Mouse (Mus musculus): ENCODE measurements around the gene Sec22c. TPM values are rescaled to one million over a fixed set of nuclear protein-coding genes. Genes with fewer than 3 reads are reported as not detected.

Gene Sec22c
- polyA plus RNA-seq, 1 experiment from 2014 or later: 20.5 TPM

DNA sequence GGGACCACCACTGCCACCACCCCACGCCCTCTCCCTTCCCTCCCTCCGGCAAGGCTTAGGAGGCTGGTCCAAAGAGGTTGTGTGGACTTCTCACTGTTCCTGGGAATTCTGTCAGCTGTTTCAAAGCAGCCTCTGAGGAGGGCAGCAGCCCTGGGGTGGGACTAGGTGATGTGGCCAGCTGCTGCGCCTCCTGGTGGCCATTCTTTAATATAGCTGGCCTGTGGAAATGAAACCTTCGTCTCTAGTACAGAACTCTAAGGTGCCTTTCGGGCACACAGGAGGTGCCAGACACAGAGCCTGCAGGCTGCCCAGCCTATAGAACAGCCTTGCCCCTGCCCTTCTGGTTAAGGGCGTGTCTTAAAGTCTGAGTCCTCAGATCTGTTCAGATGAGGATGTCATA is 25.7 kb downstream of the Sec22c start:
- Histone ChIP-seq H3K9me3 (replicated peaks; ENCODE audit: control insufficient read depth, low read length) (no peaks in the 10 kb centered on the region), H3K4me3 (ENCODE audit: low read depth, low read length) (no peak overlapping the region), H3K9ac (ENCODE audit: low read length) (no peak overlapping the region), H3K4me2 (ENCODE audit: low read length) (no peak overlapping the region), H3K36me3 (ENCODE audit: control insufficient read depth, insufficient read depth, low read length) (peaks cover 34% of the 10 kb centered on the region), H3K27ac (ENCODE audit: low read depth, low read length) (no peak overlapping the region), H3K4me1 (ENCODE audit: control insufficient read depth, insufficient read depth, low read length) (no peaks in the 10 kb centered on the region; the same call in 1 of the 2 replicates), H3K27me3 (replicated peaks; ENCODE audit: control insufficient read depth, insufficient read depth, low read length) (no peaks in the 10 kb centered on the region)
- peak; percentile 79 for ATAC-seq
- 17% methylated on average over 6 of the region's 6 CpGs for WGBS
- peak; percentile 73 for DNase-seq (ENCODE audit: low spot score)

DNA sequence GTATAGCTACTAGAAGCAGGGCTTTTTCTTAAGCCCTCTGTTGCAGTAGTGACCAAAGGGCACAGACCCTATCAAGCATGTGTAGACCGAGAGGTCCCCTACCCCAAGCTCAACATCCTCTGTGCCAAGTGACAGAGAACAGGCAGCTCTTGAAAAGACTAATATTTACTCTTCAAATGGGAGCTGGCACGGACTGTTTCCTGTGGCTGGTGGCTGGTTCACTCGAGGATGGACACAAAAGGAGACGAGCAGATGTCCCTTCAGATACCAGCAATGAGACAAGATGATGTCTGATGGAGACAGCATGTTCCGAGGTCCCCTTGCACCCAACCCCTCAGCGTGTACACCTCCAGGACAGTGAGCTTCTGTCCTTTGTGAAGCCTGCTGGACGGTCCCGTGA is 27.8 kb downstream of the Sec22c start:
- ATAC-seq (no peak), DNase-seq (ENCODE audit: low spot score) (no peak)
- no peak overlapping the region for H3K4me3 ChIP-seq (ENCODE audit: low read depth, low read length)

DNA sequence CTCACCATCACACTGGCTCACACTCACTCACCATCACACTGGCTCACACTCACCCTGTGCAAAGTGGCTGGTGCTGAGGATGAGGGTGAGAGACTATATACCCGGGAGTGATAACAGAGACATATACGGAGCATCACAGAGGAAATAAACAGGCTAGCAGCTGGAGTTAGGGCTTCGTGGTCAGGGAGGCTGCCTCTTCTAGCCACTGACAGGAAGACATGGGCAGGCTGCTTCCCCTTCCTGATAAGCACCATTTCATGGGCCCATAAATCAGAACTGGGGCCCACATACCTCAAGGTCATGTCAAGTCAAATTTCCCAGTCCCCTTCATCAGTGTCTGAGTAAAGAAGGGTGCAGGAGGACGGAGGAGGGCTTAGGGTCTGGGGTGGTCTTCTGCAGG is 28.2 kb downstream of the Sec22c start:
- no peak for ATAC-seq
- WGBS: 94% methylated on average over 4 of the region's 4 CpGs
- no peaks in the 10 kb centered on the region for H3K9me3 ChIP-seq (replicated peaks; ENCODE audit: control insufficient read depth, low read length)
- no peak overlapping the region for H3K9ac ChIP-seq (ENCODE audit: low read length)
- H3K4me3 ChIP-seq (ENCODE audit: low read depth, low read length): no peak overlapping the region
- no peak for DNase-seq (ENCODE audit: low spot score)
- H3K27ac ChIP-seq (ENCODE audit: low read depth, low read length): no peak overlapping the region
- no peaks in the 10 kb centered on the region; the same call in 1 of the 2 replicates for H3K4me1 ChIP-seq (ENCODE audit: control insufficient read depth, insufficient read depth, low read length)
- H3K4me2 ChIP-seq (ENCODE audit: low read length): no peak overlapping the region
- no peaks in the 10 kb centered on the region for H3K27me3 ChIP-seq (replicated peaks; ENCODE audit: control insufficient read depth, insufficient read depth, low read length)
- peaks cover 9% of the 10 kb centered on the region for H3K36me3 ChIP-seq (ENCODE audit: control insufficient read depth, insufficient read depth, low read length)

More for the DNA sequence above, 27.8 kb downstream of the Sec22c start:
- no peak overlapping the region for H3K4me2 ChIP-seq (ENCODE audit: low read length)
- H3K4me1 ChIP-seq (ENCODE audit: control insufficient read depth, insufficient read depth, low read length): no peaks in the 10 kb centered on the region; the same call in 1 of the 2 replicates
- H3K9me3 ChIP-seq (replicated peaks; ENCODE audit: control insufficient read depth, low read length): no peaks in the 10 kb centered on the region
- H3K36me3 ChIP-seq (ENCODE audit: control insufficient read depth, insufficient read depth, low read length): peaks cover 13% of the 10 kb centered on the region
- no peak overlapping the region for H3K9ac ChIP-seq (ENCODE audit: low read length)
- no peak overlapping the region for H3K27ac ChIP-seq (ENCODE audit: low read depth, low read length)
- H3K27me3 ChIP-seq (replicated peaks; ENCODE audit: control insufficient read depth, insufficient read depth, low read length): no peaks in the 10 kb centered on the region
- 84% methylated on average over 8 of the region's 8 CpGs for WGBS

GRCm38 (mm10) chr9:121675556-121675955 is 29.7 kb downstream of the Sec22c start:
- Histone ChIP-seq H3K4me1 (ENCODE audit: control insufficient read depth, insufficient read depth, low read length) (no peaks in the 10 kb centered on the region; the same call in 1 of the 2 replicates), H3K9ac (ENCODE audit: low read length) (no peak overlapping the region), H3K27me3 (replicated peaks; ENCODE audit: control insufficient read depth, insufficient read depth, low read length) (0 out of 2 replicates have a peak, but pooled peaks cover under 1% of the 10 kb centered on the region), H3K4me3 (ENCODE audit: low read depth, low read length) (no peak overlapping the region), H3K36me3 (ENCODE audit: control insufficient read depth, insufficient read depth, low read length) (no peaks in the 10 kb centered on the region), H3K27ac (ENCODE audit: low read depth, low read length) (no peak overlapping the region), H3K4me2 (ENCODE audit: low read length) (no peak overlapping the region), H3K9me3 (replicated peaks; ENCODE audit: control insufficient read depth, low read length) (no peaks in the 10 kb centered on the region)
- WGBS: 95% methylated on average over 2 of the region's 2 CpGs
- no peak for ATAC-seq
- DNase-seq (ENCODE audit: low spot score): no peak

DNA sequence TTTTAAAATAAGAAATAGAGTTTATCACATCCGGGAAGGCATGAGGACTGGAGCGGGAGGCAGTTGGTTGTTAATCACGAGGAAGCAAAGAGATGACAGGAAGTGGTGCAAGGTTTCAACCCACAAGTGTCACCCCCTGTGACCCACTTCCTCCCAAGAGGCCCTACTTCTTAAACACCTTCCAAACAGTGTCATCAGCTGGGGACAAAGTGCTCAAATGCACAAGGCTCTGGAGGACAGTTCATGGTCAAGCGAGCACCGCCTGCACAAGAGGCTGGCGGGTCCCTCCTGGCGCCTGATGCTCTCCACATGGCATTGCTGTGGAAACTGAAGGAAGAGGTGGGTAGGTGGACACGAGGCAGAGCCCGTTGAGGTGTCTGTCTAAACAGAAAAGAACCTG is 30.3 kb downstream of the Sec22c start:
- ATAC-seq (no peak), DNase-seq (ENCODE audit: low spot score) (no peak)
- Histone ChIP-seq H3K27ac (ENCODE audit: low read depth, low read length) (no peak overlapping the region), H3K9ac (ENCODE audit: low read length) (no peak overlapping the region), H3K4me2 (ENCODE audit: low read length) (no peak overlapping the region), H3K36me3 (ENCODE audit: control insufficient read depth, insufficient read depth, low read length) (no peaks in the 10 kb centered on the region), H3K4me1 (ENCODE audit: control insufficient read depth, insufficient read depth, low read length) (no peaks in the 10 kb centered on the region; the same call in 1 of the 2 replicates), H3K27me3 (replicated peaks; ENCODE audit: control insufficient read depth, insufficient read depth, low read length) (0 out of 2 replicates have a peak, but pooled peaks cover 3% of the 10 kb centered on the region), H3K9me3 (replicated peaks; ENCODE audit: control insufficient read depth, low read length) (no peaks in the 10 kb centered on the region), H3K4me3 (ENCODE audit: low read depth, low read length) (no peak overlapping the region)
- 87% methylated on average over 9 of the region's 9 CpGs for WGBS

GRCm38 (mm10) chr9:121673716-121674115 is 31.6 kb downstream of the Sec22c start:
- no peak for ATAC-seq
- no peak overlapping the region for H3K4me3 ChIP-seq (ENCODE audit: low read depth, low read length)
- H3K36me3 ChIP-seq (ENCODE audit: control insufficient read depth, insufficient read depth, low read length): no peaks in the 10 kb centered on the region
- no peak overlapping the region for H3K27ac ChIP-seq (ENCODE audit: low read depth, low read length)
- 0 out of 2 replicates have a peak, but pooled peaks cover 3% of the 10 kb centered on the region for H3K27me3 ChIP-seq (replicated peaks; ENCODE audit: control insufficient read depth, insufficient read depth, low read length)
- 86% methylated on average over 5 of the region's 5 CpGs for WGBS
- H3K4me1 ChIP-seq (ENCODE audit: control insufficient read depth, insufficient read depth, low read length): 0 out of 2 replicates have a peak, but pooled peaks cover 6% of the 10 kb centered on the region
- H3K9me3 ChIP-seq (replicated peaks; ENCODE audit: control insufficient read depth, low read length): no peaks in the 10 kb centered on the region
- H3K4me2 ChIP-seq (ENCODE audit: low read length): no peak overlapping the region
- no peak overlapping the region for H3K9ac ChIP-seq (ENCODE audit: low read length)
- no peak for DNase-seq (ENCODE audit: low spot score)

GRCm38 (mm10) chr9:121672311-121672710 is 33.0 kb downstream of the Sec22c start:
- Histone ChIP-seq H3K4me3 (ENCODE audit: low read depth, low read length) (no peak overlapping the region), H3K9ac (ENCODE audit: low read length) (no peak overlapping the region), H3K4me1 (ENCODE audit: control insufficient read depth, insufficient read depth, low read length) (peaks cover 11% of the 10 kb centered on the region; the same call in 1 of the 2 replicates), H3K27ac (ENCODE audit: low read depth, low read length) (no peak overlapping the region), H3K9me3 (replicated peaks; ENCODE audit: control insufficient read depth, low read length) (no peaks in the 10 kb centered on the region), H3K4me2 (ENCODE audit: low read length) (no peak overlapping the region), H3K27me3 (replicated peaks; ENCODE audit: control insufficient read depth, insufficient read depth, low read length) (0 out of 2 replicates have a peak, but pooled peaks cover 3% of the 10 kb centered on the region), H3K36me3 (ENCODE audit: control insufficient read depth, insufficient read depth, low read length) (no peaks in the 10 kb centered on the region)
- ATAC-seq (no peak), DNase-seq (ENCODE audit: low spot score) (no peak)
- WGBS: 77% methylated on average over 5 of the region's 5 CpGs

GRCm38 (mm10) chr9:121671300-121671699 is 34.0 kb downstream of the Sec22c start:
- Histone ChIP-seq H3K27me3 (replicated peaks; ENCODE audit: control insufficient read depth, insufficient read depth, low read length) (0 out of 2 replicates have a peak, but pooled peaks cover 3% of the 10 kb centered on the region), H3K4me2 (ENCODE audit: low read length) (no peak overlapping the region), H3K4me1 (ENCODE audit: control insufficient read depth, insufficient read depth, low read length) (peaks cover 14% of the 10 kb centered on the region; the same call in 1 of the 2 replicates), H3K27ac (ENCODE audit: low read depth, low read length) (no peak overlapping the region), H3K4me3 (ENCODE audit: low read depth, low read length) (no peak overlapping the region), H3K9ac (ENCODE audit: low read length) (no peak overlapping the region), H3K36me3 (ENCODE audit: control insufficient read depth, insufficient read depth, low read length) (no peaks in the 10 kb centered on the region), H3K9me3 (replicated peaks; ENCODE audit: control insufficient read depth, low read length) (no peaks in the 10 kb centered on the region)
- 14% methylated on average over 7 of the region's 7 CpGs for WGBS
- DNase-seq (ENCODE audit: low spot score) (peak; percentile 75), ATAC-seq (no peak)

- H3K27ac ChIP-seq (ENCODE audit: low read depth, low read length): no peak overlapping the region
- H3K36me3 ChIP-seq (ENCODE audit: control insufficient read depth, insufficient read depth, low read length): no peaks in the 10 kb centered on the region
- WGBS: under 1% methylated on average over 28 of the region's 28 CpGs
- H3K4me1 ChIP-seq (ENCODE audit: control insufficient read depth, insufficient read depth, low read length): peaks cover 17% of the 10 kb centered on the region; the same call in 1 of the 2 replicates
- H3K9me3 ChIP-seq (replicated peaks; ENCODE audit: control insufficient read depth, low read length): no peaks in the 10 kb centered on the region
- H3K4me2 ChIP-seq (ENCODE audit: low read length): peak overlapping the region; percentile 59
- H3K4me3 ChIP-seq (ENCODE audit: low read depth, low read length): peak overlapping the region; percentile 25
- peak; percentile 64 for DNase-seq (ENCODE audit: low spot score)
- peak; percentile 49 for ATAC-seq
- 0 out of 2 replicates have a peak, but pooled peaks cover 3% of the 10 kb centered on the region for H3K27me3 ChIP-seq (replicated peaks; ENCODE audit: control insufficient read depth, insufficient read depth, low read length)
- H3K9ac ChIP-seq (ENCODE audit: low read length): peak overlapping the region; percentile 54
Observed at GRCm38 (mm10) chr9:121669348-121669791, 35.9 kb downstream of the Sec22c start.
